Mouse (Mus musculus): ENCODE results near the gene Bcl6b. TPM values are rescaled to one million over a fixed set of nuclear protein-coding genes. Genes with fewer than 3 reads are reported as not detected.

Bcl6b gene
- polyA plus RNA-seq, 1 experiment, result 0.70 TPM

DNA sequence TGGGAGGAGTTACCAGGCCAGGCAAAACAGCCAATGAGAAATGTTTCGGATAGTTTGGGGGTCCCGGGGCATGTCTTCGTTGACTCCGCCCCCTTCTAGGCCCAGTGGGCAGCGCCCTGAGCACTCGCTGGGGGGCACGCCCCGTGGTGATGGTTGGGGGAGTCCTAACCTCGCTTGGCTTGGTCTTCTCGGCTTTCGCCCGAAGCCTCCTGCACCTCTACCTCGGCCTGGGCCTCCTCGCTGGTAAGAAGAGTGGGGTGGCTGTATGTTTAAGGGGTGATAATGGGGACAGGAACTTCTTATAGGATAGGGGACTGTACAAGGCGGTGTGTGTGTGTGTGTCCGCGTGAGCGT, 14.8 kb downstream of the Bcl6b start:
- Histone ChIP-seq H3K27ac (ENCODE audit: insufficient read depth, low read depth, low read length) (no peak overlapping the region), H3K4me1 (ENCODE audit: control insufficient read depth, insufficient read depth, low read length) (peaks cover 17% of the 10 kb centered on the region), H3K4me3 (ENCODE audit: insufficient read depth, low read length) (no peak overlapping the region)
- TF ChIP-seq POLR2A (IDR thresholded peaks at IDR 0.05; ENCODE audit: borderline replicate concordance, low read depth, low read length) (no peak), CTCF (IDR thresholded peaks at IDR 0.05; ENCODE audit: low read depth, low read length) (no peak)

GRCm38 (mm10) chr11:70214191-70214855, 15.3 kb downstream of the Bcl6b start:
- TF ChIP-seq POLR2A (IDR thresholded peaks at IDR 0.05; ENCODE audit: borderline replicate concordance, low read depth, low read length) (no peak), CTCF (IDR thresholded peaks at IDR 0.05; ENCODE audit: low read depth, low read length) (no peak)
- Histone ChIP-seq H3K4me3 (ENCODE audit: insufficient read depth, low read length) (peak overlapping the region; percentile 32), H3K27ac (ENCODE audit: insufficient read depth, low read depth, low read length) (no peak overlapping the region), H3K4me1 (ENCODE audit: control insufficient read depth, insufficient read depth, low read length) (peaks cover 14% of the 10 kb centered on the region)

DNA sequence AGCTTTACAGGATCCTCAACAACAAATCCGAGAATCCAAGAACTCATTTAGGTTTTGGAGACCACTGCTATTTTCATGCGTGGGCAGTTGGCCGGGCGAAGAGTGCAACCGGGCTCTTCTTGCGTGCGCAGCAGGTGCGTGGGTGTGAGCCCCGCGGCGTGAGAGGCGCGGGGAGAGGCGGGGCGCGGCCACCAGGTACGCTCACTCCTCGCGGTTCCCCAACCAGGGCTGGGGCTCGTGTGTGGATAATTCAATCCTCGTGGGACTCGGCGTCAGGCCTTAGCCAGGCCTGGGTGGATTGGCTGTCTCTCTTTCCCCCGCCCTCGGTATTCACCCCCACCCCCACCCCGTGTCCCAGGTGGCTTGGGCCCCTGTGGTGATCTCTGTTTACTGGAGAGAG, 15.9 kb downstream of the Bcl6b start:
- Histone ChIP-seq H3K27ac (ENCODE audit: insufficient read depth, low read depth, low read length) (no peak overlapping the region), H3K4me3 (ENCODE audit: insufficient read depth, low read length) (0 out of 2 replicates have a peak overlapping the region, but pooled peaks have one; percentile 18), H3K4me1 (ENCODE audit: control insufficient read depth, insufficient read depth, low read length) (peaks cover 9% of the 10 kb centered on the region; the same call in 1 of the 2 replicates)
- TF ChIP-seq POLR2A (IDR thresholded peaks at IDR 0.05; ENCODE audit: borderline replicate concordance, low read depth, low read length) (no peak), CTCF (IDR thresholded peaks at IDR 0.05; ENCODE audit: low read depth, low read length) (no peak)

DNA sequence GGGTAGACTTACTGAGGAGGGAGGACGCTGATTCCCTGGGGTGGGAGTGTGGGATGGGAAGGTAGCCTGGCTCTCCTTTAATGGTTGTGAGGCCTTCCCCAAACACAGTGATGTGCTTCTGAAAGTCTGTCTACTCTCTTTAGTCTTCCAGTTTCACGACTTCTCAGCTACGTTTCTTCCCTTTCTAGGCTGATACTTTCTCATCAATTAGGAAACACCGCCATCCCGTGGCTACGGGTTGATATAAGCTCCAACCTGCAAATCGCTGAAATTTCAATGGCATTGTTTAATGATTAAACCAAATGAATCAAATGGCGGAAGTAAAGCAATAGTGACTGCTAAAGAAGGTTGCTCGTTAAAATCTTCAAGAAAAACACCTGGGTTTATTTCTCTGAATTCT, 16.7 kb downstream of the Bcl6b start:
- peaks cover 5% of the 10 kb centered on the region; the same call in 1 of the 2 replicates for H3K4me1 ChIP-seq (ENCODE audit: control insufficient read depth, insufficient read depth, low read length)
- H3K4me3 ChIP-seq (ENCODE audit: insufficient read depth, low read length), result no peak overlapping the region
- no peak overlapping the region for H3K27ac ChIP-seq (ENCODE audit: insufficient read depth, low read depth, low read length)
- no peak for TF ChIP-seq POLR2A (IDR thresholded peaks at IDR 0.05; ENCODE audit: borderline replicate concordance, low read depth, low read length)
- no peak for TF ChIP-seq CTCF (IDR thresholded peaks at IDR 0.05; ENCODE audit: low read depth, low read length)

GRCm38 (mm10) chr11:70212423-70212822, 17.2 kb downstream of the Bcl6b start, which contains the start of gene Slc16a11:
TSS of gene Slc16a11 (plus strand) at chr11:70212752.
- Histone ChIP-seq H3K27ac (ENCODE audit: insufficient read depth, low read depth, low read length) (no peak within 1 kb of the TSS), H3K4me3 (ENCODE audit: insufficient read depth, low read length) (no peak within 1 kb of the TSS), H3K4me1 (ENCODE audit: control insufficient read depth, insufficient read depth, low read length) (peaks cover 5% of the 10 kb centered on the region; the same call in 1 of the 2 replicates)
- TF ChIP-seq CTCF (IDR thresholded peaks at IDR 0.05; ENCODE audit: low read depth, low read length) (no peak), POLR2A (IDR thresholded peaks at IDR 0.05; ENCODE audit: borderline replicate concordance, low read depth, low read length) (no peak)

DNA sequence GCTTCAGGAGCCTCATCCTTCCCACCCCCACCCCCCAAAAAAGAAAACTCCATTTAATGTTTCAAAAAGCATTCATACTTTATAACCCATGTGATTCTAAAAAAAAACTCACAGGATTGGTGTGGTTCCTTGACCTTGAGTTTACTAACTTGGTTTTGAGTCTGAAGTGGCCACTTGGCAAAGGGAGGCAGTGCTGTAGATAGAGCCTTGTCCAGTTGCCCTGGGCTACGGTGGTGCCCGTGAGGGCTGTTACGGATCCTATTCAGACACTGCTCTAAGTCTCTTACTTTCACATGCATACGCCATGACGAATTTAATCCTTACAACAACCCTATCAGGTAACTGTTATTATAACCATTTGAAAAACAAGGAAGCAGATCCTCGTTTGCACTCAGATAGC, 17.6 kb downstream of the Bcl6b start:
- no peak for TF ChIP-seq CTCF (IDR thresholded peaks at IDR 0.05; ENCODE audit: low read depth, low read length)
- Histone ChIP-seq H3K4me3 (ENCODE audit: insufficient read depth, low read length) (no peak overlapping the region), H3K27ac (ENCODE audit: insufficient read depth, low read depth, low read length) (no peak overlapping the region), H3K4me1 (ENCODE audit: control insufficient read depth, insufficient read depth, low read length) (peaks cover 9% of the 10 kb centered on the region; the same call in 1 of the 2 replicates)

GRCm38 (mm10) chr11:70210681-70211080, 18.9 kb downstream of the Bcl6b start:
- peaks cover 13% of the 10 kb centered on the region; the same call in 1 of the 2 replicates for H3K4me1 ChIP-seq (ENCODE audit: control insufficient read depth, insufficient read depth, low read length)
- H3K27ac ChIP-seq (ENCODE audit: insufficient read depth, low read depth, low read length), result no peak overlapping the region
- H3K4me3 ChIP-seq (ENCODE audit: insufficient read depth, low read length), result no peak overlapping the region
- TF ChIP-seq POLR2A (IDR thresholded peaks at IDR 0.05; ENCODE audit: borderline replicate concordance, low read depth, low read length), result no peak
- TF ChIP-seq CTCF (IDR thresholded peaks at IDR 0.05; ENCODE audit: low read depth, low read length), result no peak

- H3K4me3 ChIP-seq (ENCODE audit: insufficient read depth, low read length), result no peak overlapping the region
- TF ChIP-seq CTCF (IDR thresholded peaks at IDR 0.05; ENCODE audit: low read depth, low read length) (no peak), POLR2A (IDR thresholded peaks at IDR 0.05; ENCODE audit: borderline replicate concordance, low read depth, low read length) (no peak)
- H3K4me1 ChIP-seq (ENCODE audit: control insufficient read depth, insufficient read depth, low read length), result peaks cover 13% of the 10 kb centered on the region; the same call in 1 of the 2 replicates
- H3K27ac ChIP-seq (ENCODE audit: insufficient read depth, low read depth, low read length), result no peak overlapping the region
These were observed 20.7 kb downstream of the Bcl6b start for GRCm38 (mm10) chr11:70208778-70209388.

GRCm38 (mm10) chr11:70207283-70207682, 22.3 kb downstream of the Bcl6b start:
- Histone ChIP-seq H3K27ac (ENCODE audit: insufficient read depth, low read depth, low read length) (no peak overlapping the region), H3K4me1 (ENCODE audit: control insufficient read depth, insufficient read depth, low read length) (peaks cover 7% of the 10 kb centered on the region; the same call in 1 of the 2 replicates), H3K4me3 (ENCODE audit: insufficient read depth, low read length) (no peak overlapping the region)
- no peak for TF ChIP-seq CTCF (IDR thresholded peaks at IDR 0.05; ENCODE audit: low read depth, low read length)
- TF ChIP-seq POLR2A (IDR thresholded peaks at IDR 0.05; ENCODE audit: borderline replicate concordance, low read depth, low read length), result no peak

DNA sequence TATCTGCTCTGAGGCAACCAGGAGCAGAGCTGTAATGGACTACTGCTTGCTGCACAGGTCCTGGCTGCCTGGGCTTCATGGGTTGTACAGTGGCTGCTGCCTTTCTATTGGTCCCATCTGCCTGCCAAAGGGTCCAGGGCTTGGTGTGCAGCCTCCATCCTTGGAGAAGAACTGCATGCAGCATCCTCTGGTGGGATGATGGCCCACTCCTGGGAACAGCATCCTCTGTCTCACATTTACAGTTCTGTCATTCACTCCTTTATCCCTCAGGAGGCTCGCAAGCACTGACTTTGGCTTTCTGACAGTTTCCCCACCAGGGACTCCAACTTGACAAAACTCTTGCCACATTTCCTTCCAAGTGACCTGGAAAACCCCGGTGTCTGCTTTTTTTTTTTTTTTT, 22.8 kb downstream of the Bcl6b start:
- H3K4me3 ChIP-seq (ENCODE audit: insufficient read depth, low read length), result no peak overlapping the region
- no peak for TF ChIP-seq POLR2A (IDR thresholded peaks at IDR 0.05; ENCODE audit: borderline replicate concordance, low read depth, low read length)
- TF ChIP-seq CTCF (IDR thresholded peaks at IDR 0.05; ENCODE audit: low read depth, low read length), result no peak
- H3K4me1 ChIP-seq (ENCODE audit: control insufficient read depth, insufficient read depth, low read length), result peaks cover 7% of the 10 kb centered on the region; the same call in 1 of the 2 replicates
- H3K27ac ChIP-seq (ENCODE audit: insufficient read depth, low read depth, low read length), result no peak overlapping the region
